Comparison of ENCODE assay signal across 18 mouse cellular contexts in the genomic region with DNA sequence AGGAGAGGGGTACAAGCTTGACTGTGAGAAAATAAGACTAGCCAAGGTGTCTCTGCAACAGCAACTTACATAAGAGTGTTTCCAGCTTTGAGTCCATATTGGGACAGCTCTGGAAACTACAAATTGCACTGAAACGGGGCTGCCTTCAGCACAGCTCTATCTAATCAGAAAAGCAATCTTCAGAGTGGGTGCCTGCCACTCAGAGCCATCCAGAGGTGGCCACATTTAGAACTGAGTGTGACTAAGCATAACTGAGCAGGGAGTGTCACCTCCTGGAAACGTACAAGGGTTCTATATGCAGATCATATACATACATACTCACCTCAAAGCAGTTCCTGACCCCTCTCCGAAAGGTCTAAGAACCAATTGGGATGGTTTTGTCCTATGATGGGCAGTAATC.
DNase-seq lines count a peak whose midpoint lies in the region; ATAC-seq and TF ChIP-seq lines count a peak whose summit lies in the region.
"Had no signal": no experiment of that assay in that cellular context is flagged by ENCODE, and none has a peak within 500 bp of the region (broad histone marks: within the 10 kb centered on the region; RNA-seq: fewer than 3 reads in every experiment).

No protein-coding gene starts in this region.

- H3K9ac ChIP-seq in stomach, embryonic 15.5 days = no peak overlapping the region
- H3K9ac ChIP-seq in stomach, postnatal 0 days (ENCODE audit: low read length) = no peak overlapping the region
- H3K9ac ChIP-seq in liver, embryonic 11.5 days (ENCODE audit: low read depth, low read length) = no peak overlapping the region
- H3K9ac ChIP-seq: limb, embryonic 15.5 days; midbrain, embryonic 12.5 days; neural tube, embryonic 15.5 days had no signal

- intact Hi-C loops in heart, postnatal 10 days (cut with DNase I) = no loop called here

- no peak for TF ChIP-seq CTCF in stomach, postnatal 0 days (IDR thresholded peaks at IDR 0.05; ENCODE audit: low read depth)

- WGBS in heart, embryonic 10.5 days = 45% methylated on average over 3 of the region's 3 CpGs
- whole genome bisulfite sequencing in stomach, embryonic 15.5 days = 68% methylated on average over 3 of the region's 3 CpGs
- WGBS in stomach, postnatal 0 days = 62% methylated on average over 3 of the region's 3 CpGs
- 51% methylated on average over 3 of the region's 3 CpGs for WGBS in liver, embryonic 11.5 days

- peaks cover 23% of the 10 kb centered on the region for H3K36me3 ChIP-seq in heart, embryonic 10.5 days
- H3K36me3 ChIP-seq in stomach, embryonic 15.5 days = no peaks in the 10 kb centered on the region
- no peaks in the 10 kb centered on the region for H3K36me3 ChIP-seq in stomach, postnatal 0 days (ENCODE audit: control insufficient read depth, insufficient read depth, low read length)
- H3K36me3 ChIP-seq in liver, embryonic 11.5 days (ENCODE audit: control insufficient read depth, insufficient read depth, low read length) = no peaks in the 10 kb centered on the region; the same call in 1 of the 2 replicates
- H3K36me3 ChIP-seq: embryonic facial prominence, embryonic 10.5 days; midbrain, embryonic 12.5 days had no signal

- no peak for DNase-seq in heart, embryonic 10.5 days (ENCODE audit: low spot score)
- DNase-seq in heart, postnatal 10 days = no peak
- no peak for DNase-seq in stomach, postnatal 0 days (ENCODE audit: low spot score)
- no peak for DNase-seq in liver, embryonic 11.5 days (ENCODE audit: low spot score)
- no peak for DNase-seq in embryo, embryonic 10 days (ENCODE audit: low spot score)
- no peak for DNase-seq in urinary bladder, postnatal 10 days (ENCODE audit: low spot score)
- DNase-seq in adrenal gland, adult 8-10 months = no peak
- DNase-seq: B cell, adult 2 months; cerebellum, postnatal 10 days; gastrocnemius, postnatal 36 days; kidney, postnatal 10 days; lung, postnatal 36 days; right cerebral cortex, postnatal 4 days had no signal

- H3K4me1 ChIP-seq in heart, embryonic 10.5 days = peaks cover 46% of the 10 kb centered on the region
- H3K4me1 ChIP-seq in stomach, embryonic 15.5 days = peaks cover 5% of the 10 kb centered on the region; the same call in 1 of the 2 replicates
- H3K4me1 ChIP-seq in stomach, postnatal 0 days (replicated peaks; ENCODE audit: control insufficient read depth, insufficient read depth) = 0 out of 2 replicates have a peak, but pooled peaks cover 5% of the 10 kb centered on the region
- H3K4me1 ChIP-seq in liver, embryonic 11.5 days (replicated peaks; ENCODE audit: control insufficient read depth, insufficient read depth, low read length) = peaks cover 19% of the 10 kb centered on the region
- H3K4me1 ChIP-seq: limb, embryonic 15.5 days had no signal

- no peak overlapping the region for H3K4me2 ChIP-seq in stomach, embryonic 15.5 days
- no peak overlapping the region for H3K4me2 ChIP-seq in stomach, postnatal 0 days (replicated peaks; ENCODE audit: low read depth)
- peak overlapping the region; percentile 23; the same call in 1 of the 2 replicates for H3K4me2 ChIP-seq in liver, embryonic 11.5 days
- H3K4me2 ChIP-seq: limb, embryonic 15.5 days; midbrain, embryonic 12.5 days; neural tube, embryonic 15.5 days had no signal

- no peaks in the 10 kb centered on the region for H3K27me3 ChIP-seq in heart, embryonic 10.5 days (ENCODE audit: insufficient read depth, poor library complexity, severe bottlenecking)
- no peaks in the 10 kb centered on the region for H3K27me3 ChIP-seq in stomach, embryonic 15.5 days (replicated peaks)
- H3K27me3 ChIP-seq in stomach, postnatal 0 days (ENCODE audit: control insufficient read depth, insufficient read depth, low read length) = no peaks in the 10 kb centered on the region
- no peaks in the 10 kb centered on the region for H3K27me3 ChIP-seq in liver, embryonic 11.5 days (replicated peaks; ENCODE audit: control insufficient read depth, insufficient read depth, low read length)
- H3K27me3 ChIP-seq: limb, embryonic 15.5 days; midbrain, embryonic 12.5 days; neural tube, embryonic 15.5 days had no signal

- no peaks in the 10 kb centered on the region for H3K9me3 ChIP-seq in heart, embryonic 10.5 days
- H3K9me3 ChIP-seq in stomach, embryonic 15.5 days = no peaks in the 10 kb centered on the region
- no peaks in the 10 kb centered on the region for H3K9me3 ChIP-seq in stomach, postnatal 0 days (ENCODE audit: control insufficient read depth, low read length)
- no peaks in the 10 kb centered on the region for H3K9me3 ChIP-seq in liver, embryonic 11.5 days (ENCODE audit: control insufficient read depth, low read length)
- H3K9me3 ChIP-seq: embryonic facial prominence, embryonic 10.5 days; limb, embryonic 15.5 days; midbrain, embryonic 12.5 days; neural tube, embryonic 15.5 days had no signal

- TF ChIP-seq EP300 in stomach, postnatal 0 days (optimal IDR thresholded peaks at IDR 0.05) = no peak

- peak overlapping the region; percentile 32; the same call in 1 of the 2 replicates for H3K27ac ChIP-seq in heart, embryonic 10.5 days
- H3K27ac ChIP-seq in stomach, embryonic 15.5 days = no peak overlapping the region
- no peak overlapping the region for H3K27ac ChIP-seq in stomach, postnatal 0 days (replicated peaks)
- no peak overlapping the region for H3K27ac ChIP-seq in liver, embryonic 11.5 days (ENCODE audit: low read depth, low read length)
- H3K27ac ChIP-seq: embryonic facial prominence, embryonic 10.5 days; limb, embryonic 15.5 days; midbrain, embryonic 12.5 days; neural tube, embryonic 15.5 days had no signal

- peak; percentile 43; the same call in 1 of the 2 replicates for ATAC-seq in stomach, embryonic 15.5 days (ENCODE audit: insufficient read depth, low FRiP score, low read depth)
- no peak for ATAC-seq in stomach, postnatal 0 days (ENCODE audit: low FRiP score, low TSS enrichment)
- peak; percentile 86 for ATAC-seq in liver, embryonic 11.5 days (replicated peaks; ENCODE audit: low FRiP score)

- H3K4me3 ChIP-seq in heart, embryonic 10.5 days = no peak overlapping the region
- no peak overlapping the region for H3K4me3 ChIP-seq in stomach, embryonic 15.5 days (replicated peaks)
- no peak overlapping the region for H3K4me3 ChIP-seq in stomach, postnatal 0 days (ENCODE audit: low read depth, low read length)
- no peak overlapping the region for H3K4me3 ChIP-seq in liver, embryonic 11.5 days (ENCODE audit: low read depth, low read length)
- H3K4me3 ChIP-seq: embryonic facial prominence, embryonic 10.5 days; limb, embryonic 15.5 days; midbrain, embryonic 12.5 days; neural tube, embryonic 15.5 days had no signal
